Mouse (Mus musculus): ENCODE data around the gene Gm10153. TPM values are rescaled to one million over a fixed set of nuclear protein-coding genes. Genes with fewer than 3 reads are reported as not detected.
"Not testable (repeated sequence)": the region's sequence is repeated elsewhere in the genome, so short reads cannot be mapped to it uniquely, and the experiment has no call there.

The Gm10153 gene
- polyA plus RNA-seq, 1 experiment from 2014 or later = not detected

DNA sequence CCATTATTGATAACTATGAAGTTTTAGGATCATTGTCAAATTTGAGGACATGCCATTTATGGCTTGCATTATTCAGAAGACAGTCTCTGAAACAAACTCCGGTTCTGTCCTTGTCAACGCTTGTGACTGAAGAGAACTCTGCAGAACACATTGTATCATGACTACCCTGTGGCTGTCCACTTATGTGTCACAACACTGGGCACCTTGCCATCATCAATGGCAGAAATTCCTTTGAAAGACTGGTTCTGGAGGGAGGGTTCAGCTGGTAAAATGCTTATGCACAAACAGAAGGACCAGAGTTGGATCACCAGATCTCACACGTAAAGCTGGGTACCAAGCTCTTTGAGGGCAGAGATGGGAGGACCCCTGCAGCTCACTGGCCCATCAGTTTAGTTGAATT, 30.8 kb downstream of the Gm10153 start:
- 98% methylated on average over 3 of the region's 3 CpGs for WGBS (ENCODE audit: missing documents)

DNA sequence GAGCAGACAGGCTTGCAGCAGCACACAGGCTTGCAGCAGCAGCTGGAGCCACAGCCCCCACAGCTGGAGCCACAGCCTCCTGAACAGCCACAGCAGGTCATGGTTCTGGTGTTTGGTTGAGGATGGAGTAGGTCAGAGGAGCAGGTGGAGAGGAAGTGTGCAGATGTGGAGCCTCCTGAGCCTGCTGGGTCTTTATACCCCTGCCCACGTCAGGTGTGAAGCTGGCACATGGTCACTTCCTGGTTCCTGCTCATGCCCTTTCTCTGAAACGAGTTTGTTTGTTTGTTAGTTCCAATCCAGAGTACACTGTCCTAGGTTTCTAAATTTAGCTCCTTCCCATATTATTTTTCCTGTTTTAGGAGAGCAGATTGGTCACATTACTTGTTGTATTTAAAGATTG, 33.2 kb downstream of the Gm10153 start, which contains the start of gene Gm29735:
Gm29735 (minus strand) TSS at position 101 of the 400 bp plus-strand sequence.
- WGBS (ENCODE audit: missing documents) = 33% methylated on average over 2 of the region's 2 CpGs
- not testable (repeated sequence) for H3K4me3 ChIP-seq (ENCODE audit: inconsistent target); H3K36me3 ChIP-seq (ENCODE audit: inconsistent target); H3K27ac ChIP-seq; H3K79me2 ChIP-seq (ENCODE audit: inconsistent target)

More for the DNA sequence above, 30.8 kb downstream of the Gm10153 start:
- Histone ChIP-seq H3K4me3 (ENCODE audit: inconsistent target) (no peak overlapping the region), H3K27ac (no peak overlapping the region), H3K36me3 (ENCODE audit: inconsistent target) (no peaks in the 10 kb centered on the region), H3K79me2 (ENCODE audit: inconsistent target) (no peaks in the 10 kb centered on the region)

DNA sequence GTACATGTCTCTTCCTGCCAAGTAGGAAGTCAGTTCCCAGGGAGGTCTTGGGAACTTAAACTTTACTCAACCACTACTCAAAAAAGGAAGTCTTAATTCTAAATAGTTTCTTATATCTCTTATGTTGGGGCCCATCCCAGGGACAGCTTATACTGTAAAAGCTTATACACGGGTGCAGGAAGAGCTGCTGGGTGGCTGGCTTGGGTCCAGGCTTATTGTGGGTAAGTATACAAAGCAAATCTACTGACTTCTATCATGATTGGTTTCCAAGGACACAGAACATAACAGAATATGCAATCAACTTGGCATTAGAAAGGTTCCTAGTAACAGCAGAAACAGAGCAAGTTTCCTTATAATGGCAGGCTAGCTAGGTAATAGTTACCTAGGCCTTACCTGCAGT, 34.9 kb downstream of the Gm10153 start:
- Histone ChIP-seq H3K27ac (no peak overlapping the region), H3K79me2 (ENCODE audit: inconsistent target) (no peaks in the 10 kb centered on the region), H3K4me3 (ENCODE audit: inconsistent target) (no peak overlapping the region), H3K36me3 (ENCODE audit: inconsistent target) (no peaks in the 10 kb centered on the region)
- WGBS (ENCODE audit: missing documents) = 0% methylated on average over 1 of the region's 1 CpGs

DNA sequence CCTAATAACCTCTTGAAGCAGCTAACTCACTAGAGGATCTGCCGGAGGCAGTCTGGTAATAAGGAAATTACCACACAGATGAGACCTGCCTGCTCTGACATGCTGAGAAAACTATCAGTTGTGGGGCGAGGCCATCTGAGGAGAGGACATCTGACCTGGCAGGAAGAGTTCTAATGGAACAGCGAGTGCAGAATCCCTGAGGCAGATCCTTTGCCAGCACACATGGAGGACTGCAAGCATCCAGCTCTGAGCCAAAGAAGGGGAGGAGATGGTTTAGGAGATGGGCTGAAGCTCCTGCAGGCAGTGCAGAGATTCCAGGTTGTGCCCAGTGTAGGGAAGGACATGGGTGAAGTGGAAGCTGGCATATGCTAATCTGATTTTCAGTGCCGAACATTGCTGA, 38.0 kb downstream of the Gm10153 start:
- no peak overlapping the region for H3K4me3 ChIP-seq (ENCODE audit: inconsistent target)
- H3K79me2 ChIP-seq (ENCODE audit: inconsistent target) = no peaks in the 10 kb centered on the region
- WGBS (ENCODE audit: missing documents) = 93% methylated on average over 4 of the region's 4 CpGs
- no peak overlapping the region for H3K27ac ChIP-seq
- no peaks in the 10 kb centered on the region for H3K36me3 ChIP-seq (ENCODE audit: inconsistent target)

DNA sequence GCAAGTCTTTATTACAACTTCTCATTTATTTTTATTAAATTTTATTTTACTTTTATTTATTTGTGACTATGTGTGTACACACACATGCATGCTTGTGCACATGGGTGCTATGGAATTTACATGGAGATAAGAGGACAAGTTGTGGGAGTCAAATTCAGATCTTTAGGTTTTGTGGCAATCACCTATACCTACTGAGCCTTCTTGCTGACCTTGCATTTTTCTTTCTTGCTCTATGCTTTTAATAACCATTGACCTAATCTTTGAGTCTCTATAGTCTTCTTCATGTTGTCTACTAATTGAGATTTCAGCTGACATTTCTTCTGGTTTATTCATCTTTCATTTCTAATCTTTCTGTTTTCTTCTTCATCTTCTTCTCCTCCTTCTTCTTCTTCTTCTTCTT, 41.6 kb downstream of the Gm10153 start:
- H3K27ac ChIP-seq = no peak overlapping the region
- no peaks in the 10 kb centered on the region for H3K79me2 ChIP-seq (ENCODE audit: inconsistent target)
- H3K4me3 ChIP-seq (ENCODE audit: inconsistent target) = no peak overlapping the region
- no peaks in the 10 kb centered on the region for H3K36me3 ChIP-seq (ENCODE audit: inconsistent target)

DNA sequence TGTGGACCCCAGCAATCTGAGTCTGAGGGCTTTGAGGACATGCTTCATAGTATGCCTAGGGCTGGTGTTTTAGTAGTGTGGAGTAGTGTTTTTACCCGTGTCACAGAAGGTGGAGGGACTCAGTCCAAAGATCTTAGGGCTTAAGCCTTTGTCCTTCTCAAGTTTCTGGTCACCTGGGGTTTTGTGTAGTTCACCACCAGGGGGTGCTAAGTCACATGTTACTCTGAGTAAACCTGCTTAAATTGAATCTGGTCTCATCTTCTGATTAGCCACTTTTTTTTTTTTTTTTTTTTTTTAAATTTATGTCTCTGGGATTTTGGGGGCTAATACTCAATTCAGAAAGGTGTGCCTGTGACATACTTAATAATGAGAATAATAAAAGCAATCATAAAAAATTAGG, 44.2 kb downstream of the Gm10153 start:
- Histone ChIP-seq H3K79me2 (ENCODE audit: inconsistent target) (no peaks in the 10 kb centered on the region), H3K27ac (no peak overlapping the region), H3K36me3 (ENCODE audit: inconsistent target) (no peaks in the 10 kb centered on the region), H3K4me3 (ENCODE audit: inconsistent target) (no peak overlapping the region)
- WGBS (ENCODE audit: missing documents) = 0% methylated on average over 1 of the region's 1 CpGs

DNA sequence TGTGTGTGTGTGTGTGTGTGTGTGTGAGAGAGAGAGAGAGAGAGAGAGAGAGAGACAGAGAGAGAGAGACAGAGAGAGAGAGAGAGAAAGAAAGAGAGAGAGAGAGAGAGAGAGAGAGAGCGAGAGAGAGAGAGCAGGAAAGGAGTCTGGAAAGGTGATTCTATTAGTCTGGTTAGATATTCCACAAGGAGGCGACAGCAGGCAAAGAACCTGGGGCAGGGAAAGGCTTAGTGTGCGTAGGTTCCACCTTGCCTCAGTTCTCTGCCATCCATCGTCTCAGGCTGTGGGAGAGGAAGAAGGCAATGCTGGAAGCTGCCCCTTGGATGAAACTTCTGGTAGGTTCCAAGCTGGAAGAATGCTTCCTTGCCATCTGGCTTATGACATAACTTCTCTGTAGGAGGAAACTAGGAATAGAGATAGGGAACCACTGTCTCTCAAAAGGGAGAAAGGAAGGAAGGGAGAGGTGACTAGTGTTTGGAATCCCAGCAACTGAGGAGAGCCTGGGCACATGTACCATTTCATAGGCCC, 44.7 kb downstream of the Gm10153 start:
- Histone ChIP-seq H3K4me3 (ENCODE audit: inconsistent target) (no peak overlapping the region), H3K36me3 (ENCODE audit: inconsistent target) (no peaks in the 10 kb centered on the region)
- WGBS (ENCODE audit: missing documents) = 86% methylated on average over 4 of the region's 4 CpGs

DNA sequence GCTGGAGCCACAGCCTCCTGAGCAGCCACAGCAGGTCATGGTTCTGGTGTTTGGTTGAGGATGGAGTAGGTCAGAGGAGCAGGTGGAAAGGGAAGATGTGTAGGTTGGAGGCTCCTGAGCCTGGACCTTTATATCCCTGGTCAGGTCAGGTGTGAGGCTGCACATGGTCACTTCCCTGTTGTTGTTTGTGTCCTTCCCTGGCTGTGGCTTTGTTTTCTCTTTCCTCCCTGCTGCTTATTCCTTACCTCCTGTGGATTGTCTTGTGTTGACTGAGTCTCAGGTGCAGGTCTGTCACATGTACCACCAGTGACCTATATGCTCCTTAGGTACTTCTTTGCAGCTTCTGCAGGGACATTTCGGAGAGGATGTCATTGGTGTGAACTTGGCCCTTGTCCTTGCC, 45.7 kb downstream of the Gm10153 start, which contains the start of gene Gm45337:
Gm45337 (minus strand) TSS at position 101 of the 400 bp plus-strand sequence.
- Histone ChIP-seq H3K27ac (no peak within 1 kb of the TSS), H3K36me3 (ENCODE audit: inconsistent target) (no peaks in the 10 kb centered on the region), H3K79me2 (ENCODE audit: inconsistent target) (no peaks in the 10 kb centered on the region), H3K4me3 (ENCODE audit: inconsistent target) (no peak within 1 kb of the TSS)
- WGBS (ENCODE audit: missing documents) = 100% methylated on average over 1 of the region's 1 CpGs

More for the DNA sequence above, 44.7 kb downstream of the Gm10153 start:
- H3K79me2 ChIP-seq (ENCODE audit: inconsistent target) = no peaks in the 10 kb centered on the region
- no peak overlapping the region for H3K27ac ChIP-seq

DNA sequence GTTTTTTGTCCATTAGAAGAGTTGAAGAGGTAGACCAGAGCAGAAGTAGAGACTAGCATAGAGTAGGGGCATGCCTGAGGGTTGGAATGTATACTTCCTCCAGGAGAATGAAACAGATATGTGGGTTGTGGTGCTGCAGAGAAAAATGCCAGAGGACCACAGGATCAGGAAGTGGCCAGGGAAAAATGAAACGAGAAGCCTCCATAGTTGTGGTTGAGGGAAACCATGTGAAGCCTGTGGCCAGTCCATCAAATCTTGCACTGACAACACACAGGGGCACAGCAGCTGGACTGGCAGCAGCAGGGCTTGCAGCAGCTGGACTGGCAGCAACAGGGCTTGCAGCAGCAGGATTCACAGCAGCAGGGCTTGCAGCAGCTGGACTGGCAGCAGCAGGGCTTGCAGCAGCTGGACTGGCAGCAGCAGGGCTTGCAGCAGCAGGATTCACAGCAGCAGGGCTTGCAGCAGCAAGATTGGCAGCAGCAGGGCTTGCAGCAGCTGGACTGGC, 46.6 kb downstream of the Gm10153 start:
- not testable (repeated sequence) for H3K4me3 ChIP-seq (ENCODE audit: inconsistent target); H3K27ac ChIP-seq; H3K79me2 ChIP-seq (ENCODE audit: inconsistent target); H3K36me3 ChIP-seq (ENCODE audit: inconsistent target)
- 0% methylated on average over 1 of the region's 1 CpGs for WGBS (ENCODE audit: missing documents)

DNA sequence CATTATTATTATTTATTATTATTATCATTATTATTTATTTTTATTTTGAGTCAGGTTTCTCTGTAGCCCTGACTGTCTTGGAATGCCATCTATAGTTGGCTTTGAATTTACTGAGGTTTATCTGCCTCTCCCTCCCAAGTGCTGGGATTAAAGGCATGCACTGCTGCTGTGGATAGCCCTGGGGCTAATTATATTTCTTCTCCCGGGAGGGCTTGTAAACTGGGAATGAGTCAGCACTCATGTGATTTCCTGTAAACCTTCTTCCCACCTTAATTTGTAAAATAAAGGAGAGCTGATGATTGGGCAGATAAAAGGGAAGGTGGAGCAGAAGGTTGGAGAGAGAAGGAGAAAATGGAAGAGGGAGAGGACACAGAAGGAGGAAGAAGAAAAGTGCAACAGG, 49.5 kb downstream of the Gm10153 start:
- Histone ChIP-seq H3K4me3 (ENCODE audit: inconsistent target) (no peak overlapping the region), H3K27ac (no peak overlapping the region), H3K79me2 (ENCODE audit: inconsistent target) (no peaks in the 10 kb centered on the region), H3K36me3 (ENCODE audit: inconsistent target) (no peaks in the 10 kb centered on the region)
- WGBS (ENCODE audit: missing documents) = 25% methylated on average over 1 of the region's 1 CpGs

Other genes with a start within 250 kb of the Gm10153 start
- not detected in 3 replicates for gene Brsk2, start 240.6 kb downstream of the Gm10153 start, polyA plus RNA-seq (2018)
- gene Mob2, start 129.3 kb downstream of the Gm10153 start, polyA plus RNA-seq (2018) = 22.8 to 35.4 TPM (median 31.3 TPM) in 3 replicates
- 0.22 to 1.2 TPM (median 0.47 TPM) in 3 replicates for gene Dusp8, start 94.5 kb downstream of the Gm10153 start, polyA plus RNA-seq (2018)
- not detected in 3 replicates for gene Gm45618, start 69.7 kb downstream of the Gm10153 start, polyA plus RNA-seq (2018)
- not detected in 3 replicates for gene Gm39115, start 54.4 kb downstream of the Gm10153 start, polyA plus RNA-seq (2018)
- gene Gm45337, start 45.8 kb downstream of the Gm10153 start, polyA plus RNA-seq (2018) = not detected in 3 replicates
- gene Gm29735, start 33.3 kb downstream of the Gm10153 start, polyA plus RNA-seq (2018) = not detected in 3 replicates
- not detected in 3 replicates for gene Gm4553, start 24.6 kb downstream of the Gm10153 start, polyA plus RNA-seq (2018)
- not detected in 3 replicates for gene Krtap5-2, start 14.4 kb downstream of the Gm10153 start, polyA plus RNA-seq (2018)
- not detected in 3 replicates for gene Krtap5-3, start 11.0 kb upstream of the Gm10153 start, polyA plus RNA-seq (2018)
- gene Gm7579, start 21.5 kb upstream of the Gm10153 start, polyA plus RNA-seq (2018) = not detected in 3 replicates
- not detected in 3 replicates for gene Krtap5-5, start 39.6 kb upstream of the Gm10153 start, polyA plus RNA-seq (2018)
- gene Gm40460, start 50.7 kb upstream of the Gm10153 start, polyA plus RNA-seq (2018) = not detected in 3 replicates
- not detected in 3 replicates for gene Gm2431, start 68.0 kb upstream of the Gm10153 start, polyA plus RNA-seq (2018)
- not detected in 3 replicates for gene Gm4559, start 84.0 kb upstream of the Gm10153 start, polyA plus RNA-seq (2018)
- not detected in 3 replicates for gene Krtap5-1, start 106.7 kb upstream of the Gm10153 start, polyA plus RNA-seq (2018)
- gene Krtap5-4, start 113.2 kb upstream of the Gm10153 start, polyA plus RNA-seq (2018) = not detected in 3 replicates
- gene Ifitm10, start 183.4 kb upstream of the Gm10153 start, polyA plus RNA-seq (2018) = not detected in 3 replicates
- gene Gm49369, start 192.3 kb upstream of the Gm10153 start, polyA plus RNA-seq (2018) = 9.6 to 6,145 TPM (median 21.2 TPM) in 3 replicates
- 15,815 to 17,787 TPM (median 16,857 TPM) in 3 replicates for gene Ctsd, start 197.6 kb upstream of the Gm10153 start, polyA plus RNA-seq (2018)
- 3.2 to 10.3 TPM (median 4.8 TPM) in 3 replicates for gene Syt8, start 244.5 kb upstream of the Gm10153 start, polyA plus RNA-seq (2018)